Mouse (Mus musculus): ENCODE data around the gene Nptx1.

DNA sequence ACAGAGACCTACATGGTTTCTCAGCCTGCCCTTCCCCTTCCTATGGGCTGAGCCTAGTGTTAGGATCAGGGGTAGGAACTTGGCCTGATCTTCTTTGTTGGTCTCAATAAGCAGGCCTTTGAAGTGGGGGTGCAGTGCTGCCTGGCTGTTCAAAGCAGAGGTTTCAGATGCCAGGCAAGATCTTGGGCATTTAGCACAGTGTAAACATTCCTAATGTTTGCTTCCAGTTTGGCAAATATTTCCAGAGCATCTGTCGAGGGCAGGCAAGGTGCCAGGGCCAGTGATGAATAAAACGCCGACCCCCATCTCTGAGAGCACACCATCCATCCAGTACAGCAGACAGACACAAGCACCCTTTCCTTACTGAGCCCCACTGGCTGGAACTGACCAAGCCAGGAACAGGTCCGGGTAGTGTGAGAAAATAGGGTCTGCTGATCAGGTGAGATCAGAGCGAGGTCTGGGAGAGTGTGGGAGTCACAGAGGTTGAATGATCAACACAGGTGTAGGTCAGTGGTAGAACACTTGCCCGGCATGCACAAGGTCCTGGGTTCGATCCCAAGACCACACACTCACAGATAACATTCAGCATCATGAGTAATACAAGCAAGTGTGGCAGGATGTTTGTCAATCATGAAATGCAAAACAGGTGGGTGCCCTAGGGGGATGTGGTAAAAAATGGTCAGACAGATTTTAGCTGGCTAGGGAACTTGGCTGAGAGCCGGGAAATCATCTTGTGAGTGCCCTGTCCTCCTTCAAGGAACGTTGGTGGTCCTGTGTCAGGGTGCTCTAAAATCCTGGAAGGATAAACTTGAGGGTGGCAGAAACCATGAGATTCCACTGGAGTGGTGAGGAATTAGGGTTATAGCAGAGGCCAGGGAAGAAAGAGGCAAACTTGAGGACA is 5.6 kb upstream of the Nptx1 start:
- no peak for TF ChIP-seq GATA1 (IDR thresholded peaks at IDR 0.05; ENCODE audit: borderline replicate concordance, low read length)
- TF ChIP-seq FLI1 (IDR thresholded peaks at IDR 0.05; ENCODE audit: low read length): no peak

All from megakaryocyte, embryonic 14.5 days (primary cell).